Mouse (Mus musculus): ENCODE measurements at regions not wholly inside any gene's neighbourhood (a gene's known extent, or its start where the extent isn't known, plus 50 kb on each side); places are given as distances from the start of the nearest gene placed in this dataset.
"Not testable (repeated sequence)": the region's sequence is repeated elsewhere in the genome, so short reads cannot be mapped to it uniquely, and the experiment has no call there.

- no peak for DNase-seq (ENCODE audit: low read depth)
These were observed 145.7 kb upstream of the Tmem229a start for GRCm38 (mm10) chr6:25101761-25102160.

DNA sequence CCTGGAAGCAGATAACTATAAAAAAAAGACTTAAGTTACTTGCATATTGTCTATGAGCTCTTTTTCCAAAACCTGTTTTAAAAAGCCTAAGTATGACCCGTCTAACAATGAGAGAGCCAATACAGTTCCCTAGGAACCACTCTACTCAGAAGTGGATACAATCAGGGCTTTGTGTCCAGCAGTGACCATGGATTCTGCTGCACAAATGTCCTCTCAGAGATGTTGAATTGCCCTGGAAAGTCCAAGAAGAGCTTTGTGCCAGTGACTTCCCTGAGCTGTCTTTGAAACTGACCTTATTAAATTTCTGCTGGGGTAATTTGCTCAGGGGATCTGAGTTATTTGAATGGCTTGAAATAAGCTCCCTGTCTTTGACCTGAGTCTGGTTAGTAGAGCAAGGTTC lies 131.1 kb upstream of the Tmem229a start:
- no peak for DNase-seq (ENCODE audit: low read depth)

GRCm38 (mm10) chr6:25085871-25086270 lies 129.8 kb upstream of the Tmem229a start:
- DNase-seq (ENCODE audit: low read depth): no peak

- not testable (repeated sequence) for DNase-seq (ENCODE audit: low read depth)
These were observed 129.2 kb upstream of the Tmem229a start for GRCm38 (mm10) chr6:25085296-25085695.

GRCm38 (mm10) chr6:25065913-25066312 lies 109.8 kb upstream of the Tmem229a start:
- DNase-seq (ENCODE audit: low read depth): no peak

DNA sequence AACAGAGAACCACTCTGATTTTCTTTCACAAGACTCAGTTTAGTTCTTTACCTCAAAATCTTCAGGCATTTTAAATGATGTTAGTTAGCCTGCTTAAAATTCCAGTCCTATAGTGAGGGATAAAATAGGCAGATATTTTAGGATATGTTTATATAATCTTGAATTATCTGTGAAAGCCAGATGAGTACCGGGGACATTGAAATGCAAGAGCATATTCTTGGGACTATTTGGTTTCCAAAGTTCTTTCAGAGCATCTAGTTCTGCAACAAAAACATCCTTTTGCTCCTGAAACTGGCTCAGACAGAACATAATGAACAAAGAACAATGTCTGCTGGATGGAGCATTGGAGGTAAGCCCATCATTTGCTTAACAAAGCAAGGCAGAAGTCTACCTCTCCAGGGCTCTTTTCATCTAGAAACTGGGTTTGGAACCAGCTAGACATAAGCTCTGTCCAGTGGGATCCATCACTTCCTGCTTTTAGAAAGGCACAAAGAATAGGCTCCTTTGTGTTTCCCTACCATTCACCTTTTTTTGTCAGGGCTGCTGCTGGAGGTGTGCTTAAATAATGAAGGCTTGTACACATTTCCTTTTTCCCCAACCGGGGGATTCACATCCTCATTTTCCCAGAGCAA lies 76.9 kb upstream of the Tmem229a start:
- DNase-seq (ENCODE audit: low read depth): no peak

DNA sequence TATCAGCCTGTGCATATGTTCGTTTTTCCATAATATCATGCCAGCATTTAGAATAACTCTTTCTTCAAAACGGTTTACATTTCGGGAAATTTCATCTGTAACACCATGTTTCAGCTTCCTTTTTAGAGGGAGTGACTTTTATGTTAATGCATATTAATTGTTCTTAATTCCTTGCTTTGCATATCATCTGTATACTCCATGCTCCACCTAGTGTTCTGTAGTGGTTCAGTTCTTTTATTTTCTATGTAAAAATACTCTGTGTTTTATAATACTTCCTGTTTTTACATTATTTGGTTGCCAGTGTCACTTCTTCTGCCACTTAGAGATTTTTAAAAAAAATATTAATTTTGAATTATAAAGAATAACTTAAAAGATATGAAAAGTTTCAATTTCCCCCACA lies 70.9 kb upstream of the Tmem229a start:
- no peak for DNase-seq (ENCODE audit: low read depth)

DNA sequence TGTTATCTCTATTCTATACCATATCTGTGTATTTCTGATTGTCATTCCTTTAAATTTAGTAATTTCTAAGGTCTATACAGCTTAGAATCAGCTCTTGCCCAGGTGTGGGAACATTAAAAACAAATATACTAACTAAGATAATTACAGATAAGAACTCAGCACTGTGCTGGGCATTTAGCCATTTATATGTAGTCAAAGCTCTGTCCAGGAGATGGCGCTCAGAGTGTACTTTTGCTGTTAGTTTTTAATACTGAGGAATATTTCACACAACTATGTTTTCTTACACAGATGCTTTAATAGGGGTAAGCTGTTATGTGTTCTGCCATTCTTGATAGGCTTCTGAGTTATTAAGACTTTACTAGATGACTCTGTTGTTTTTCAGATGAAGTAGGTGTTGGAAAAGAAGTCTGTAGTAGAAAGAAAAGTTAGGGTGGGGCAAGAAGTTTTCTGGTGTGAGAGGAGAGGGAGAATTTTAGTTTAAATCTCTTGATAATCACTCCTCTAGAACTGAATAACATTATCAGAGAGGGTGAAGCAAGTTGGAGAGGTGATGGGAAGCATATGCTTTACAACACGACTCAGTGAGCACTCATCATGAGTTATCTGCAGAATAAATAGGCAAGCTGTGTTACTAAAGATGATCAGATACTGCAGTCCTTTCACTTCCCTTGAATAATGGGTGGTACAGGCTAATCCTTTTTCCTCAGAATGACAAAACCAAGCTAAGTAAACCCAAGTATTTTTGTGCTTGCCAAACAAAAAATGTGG lies 64.1 kb upstream of the Tmem229a start:
- DNase-seq (ENCODE audit: low read depth): peak; percentile 1

- no peak for DNase-seq (ENCODE audit: low read depth)
These were observed 57.1 kb upstream of the Tmem229a start for GRCm38 (mm10) chr6:25013288-25013606.

GRCm38 (mm10) chr6:25012376-25013287 lies 56.5 kb upstream of the Tmem229a start:
- DNase-seq (ENCODE audit: low read depth): no peak

DNA sequence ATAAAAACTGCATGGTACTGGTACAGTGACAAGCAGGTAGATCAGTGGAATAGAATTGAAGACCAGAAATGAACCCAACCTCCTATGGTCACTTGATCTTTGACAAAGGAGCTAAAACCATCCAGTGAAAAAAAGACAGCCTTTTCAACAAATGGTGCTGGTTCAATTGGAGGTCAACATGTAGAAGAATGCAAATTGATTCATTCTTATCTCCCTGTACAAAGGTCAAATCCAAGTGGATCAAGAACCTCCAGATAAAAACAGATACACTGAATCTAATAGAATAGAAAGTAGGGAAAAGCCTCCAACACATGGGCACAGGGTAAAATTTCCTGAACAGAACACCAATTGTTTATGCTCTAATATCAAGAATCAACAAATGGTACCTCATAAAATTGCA lies 52.8 kb upstream of the Tmem229a start:
- not testable (repeated sequence) for DNase-seq (ENCODE audit: low read depth)

Measured in c-Kit-positive CD71-positive TER-119-negative erythroid progenitor cells, embryonic 14.5 days (primary cell).